Mouse (Mus musculus) hindbrain, embryonic 16.5 days (tissue): ENCODE results near the gene Abca6. TPM values are rescaled to one million over a fixed set of nuclear protein-coding genes. Genes with fewer than 3 reads are reported as not detected.

Source experiments
- ATAC-seq: fragments of 200-750 bp; cut with Nextera tagmentation; 2 replicates; pipeline ENCODE4 v1.8.0; 2017; ENCODE audit warnings: moderate TSS enrichment, moderate library complexity
- H3K27ac ChIP-seq: fragments of 300-500 bp; sonication (generic); 2 replicates; pipeline ENCODE4 v1.5.1; 2014; ENCODE audit warnings: low read depth, mild to moderate bottlenecking, control low read depth, low read length, moderate library complexity
- H3K27me3 ChIP-seq: fragments of 300-500 bp; sonication (generic); replicated peaks from 2 replicates; pipeline ENCODE4 v1.6.1; 2014; ENCODE audit warnings: low read length; ENCODE audit not compliant: control insufficient read depth, insufficient read depth
- H3K36me3 ChIP-seq: fragments of 300-500 bp; sonication (generic); 2 replicates; pipeline ENCODE4 v1.6.1; 2014; ENCODE audit warnings: mild to moderate bottlenecking, low read length, moderate library complexity, mixed read lengths; ENCODE audit not compliant: control insufficient read depth, insufficient read depth
- H3K4me1 ChIP-seq: fragments of 300-500 bp; sonication (generic); 2 replicates; pipeline ENCODE4 v1.6.1; 2014; ENCODE audit warnings: low read depth, low read length; ENCODE audit not compliant: control insufficient read depth, insufficient read depth
- H3K4me2 ChIP-seq: fragments of 300-500 bp; sonication (generic); 2 replicates; pipeline ENCODE4 v1.6.1; 2014; ENCODE audit warnings: mild to moderate bottlenecking, low read length, control low read depth, moderate library complexity
- H3K4me3 ChIP-seq: fragments of 300-500 bp; sonication (generic); 2 replicates; pipeline ENCODE4 v1.5.1; 2014; ENCODE audit warnings: mild to moderate bottlenecking, low read length, control low read depth, moderate library complexity
- H3K9ac ChIP-seq: fragments of 300-500 bp; sonication (generic); 2 replicates; pipeline ENCODE4 v1.6.1; 2014; ENCODE audit warnings: low read depth, mild to moderate bottlenecking, control low read depth, low read length, moderate library complexity
- H3K9me3 ChIP-seq: fragments of 300-500 bp; sonication (generic); 2 replicates; pipeline ENCODE4 v1.6.1; 2014; ENCODE audit warnings: mild to moderate bottlenecking, low read length, moderate library complexity; ENCODE audit not compliant: control insufficient read depth
- WGBS: fragments of 180-500 bp; shearing (Covaris S2); extraction: QIAGEN DNeasy Blood & Tissue Kit; methylation state at CpG from one replicate; pipeline ENCODE4 v1.1.7; 2014; 5-methylcytosine and 5-hydroxymethylcytosine counted together
- polyA plus RNA-seq: library from polyadenylated mRNA; unstranded; fragments of >200 nt; fragmentation: Nextera tagmentation; extraction: Ambion mirVana; gene quantifications from 2 replicates; pipeline ENCODE4 v1.2.1, GENCODE M21; 2015

Gene Abca6
- polyA plus RNA-seq, 1 experiment from 2014 or later = 0.48 TPM

DNA sequence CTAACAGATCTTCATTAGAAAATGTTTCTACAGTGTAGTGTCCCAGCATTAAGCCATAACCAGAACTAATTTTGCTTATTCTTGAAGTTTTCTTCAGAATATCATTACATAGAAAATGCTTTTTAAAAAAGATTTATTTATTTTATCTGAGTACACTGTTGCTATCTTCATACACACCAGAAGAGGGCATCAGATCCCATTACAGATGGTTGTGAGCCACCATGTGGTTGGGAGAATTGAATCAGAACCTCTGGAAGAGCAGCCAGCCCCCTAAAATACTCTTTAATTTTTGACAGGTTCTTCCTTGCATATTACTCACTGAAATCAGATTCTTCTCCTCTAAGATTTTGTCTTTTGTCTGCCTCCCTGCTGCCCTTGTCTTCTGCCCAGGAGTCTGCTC, 18.6 kb downstream of the Abca6 start:
- no peak for ATAC-seq
- H3K27me3 ChIP-seq = no peaks in the 10 kb centered on the region
- H3K36me3 ChIP-seq = no peaks in the 10 kb centered on the region
- H3K27ac ChIP-seq = no peak overlapping the region
- no peak overlapping the region for H3K9ac ChIP-seq
- no peak overlapping the region for H3K4me3 ChIP-seq
- H3K9me3 ChIP-seq = no peaks in the 10 kb centered on the region
- no peak overlapping the region for H3K4me2 ChIP-seq
- no peaks in the 10 kb centered on the region for H3K4me1 ChIP-seq

DNA sequence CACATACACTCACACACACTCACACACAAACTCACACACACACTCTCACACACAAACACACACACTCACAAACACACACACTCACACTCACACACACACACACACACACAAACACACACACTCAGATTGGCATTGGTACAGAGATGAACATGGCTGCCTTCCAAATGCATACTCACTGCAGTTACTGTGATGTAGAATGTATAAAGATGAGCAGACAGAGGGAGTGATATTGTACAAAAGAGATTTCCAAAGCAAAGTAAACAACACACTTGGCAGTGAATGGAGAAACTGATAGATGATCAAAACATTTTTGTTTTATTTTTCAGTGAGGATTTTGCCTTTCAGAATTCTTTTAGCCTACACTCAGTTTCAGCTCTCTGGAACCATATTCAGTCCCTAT, 34.5 kb downstream of the Abca6 start:
- Histone ChIP-seq H3K27me3 (no peaks in the 10 kb centered on the region), H3K9me3 (no peaks in the 10 kb centered on the region), H3K36me3 (no peaks in the 10 kb centered on the region), H3K9ac (no peak overlapping the region), H3K27ac (no peak overlapping the region), H3K4me2 (no peak overlapping the region), H3K4me3 (no peak overlapping the region), H3K4me1 (no peaks in the 10 kb centered on the region)
- ATAC-seq = no peak

DNA sequence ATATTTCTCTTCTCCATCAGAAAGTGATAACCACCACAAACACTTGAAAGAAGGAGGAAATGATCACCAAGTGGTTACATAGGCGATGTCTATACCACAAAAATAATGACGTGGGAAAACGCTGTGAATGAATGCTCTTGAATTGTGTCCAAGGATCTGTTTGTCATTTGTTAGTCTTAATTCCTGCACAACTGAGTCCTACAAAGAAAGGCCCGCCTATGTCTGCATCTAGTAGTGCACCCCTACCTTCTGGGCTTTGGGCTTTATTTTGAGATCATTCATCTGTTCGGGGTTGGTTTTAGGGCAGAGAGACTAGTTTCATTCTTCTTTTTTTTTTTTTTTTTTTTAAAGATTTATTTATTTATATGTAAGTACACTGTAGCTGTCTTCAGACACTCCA, 47.6 kb downstream of the Abca6 start:
- H3K4me2 ChIP-seq = no peak overlapping the region
- H3K9ac ChIP-seq = no peak overlapping the region
- no peaks in the 10 kb centered on the region for H3K36me3 ChIP-seq
- ATAC-seq = no peak
- H3K27me3 ChIP-seq = no peaks in the 10 kb centered on the region
- H3K9me3 ChIP-seq = no peaks in the 10 kb centered on the region
- WGBS = 92% methylated on average over 5 of the region's 5 CpGs
- no peaks in the 10 kb centered on the region for H3K4me1 ChIP-seq
- no peak overlapping the region for H3K4me3 ChIP-seq
- no peak overlapping the region for H3K27ac ChIP-seq

DNA sequence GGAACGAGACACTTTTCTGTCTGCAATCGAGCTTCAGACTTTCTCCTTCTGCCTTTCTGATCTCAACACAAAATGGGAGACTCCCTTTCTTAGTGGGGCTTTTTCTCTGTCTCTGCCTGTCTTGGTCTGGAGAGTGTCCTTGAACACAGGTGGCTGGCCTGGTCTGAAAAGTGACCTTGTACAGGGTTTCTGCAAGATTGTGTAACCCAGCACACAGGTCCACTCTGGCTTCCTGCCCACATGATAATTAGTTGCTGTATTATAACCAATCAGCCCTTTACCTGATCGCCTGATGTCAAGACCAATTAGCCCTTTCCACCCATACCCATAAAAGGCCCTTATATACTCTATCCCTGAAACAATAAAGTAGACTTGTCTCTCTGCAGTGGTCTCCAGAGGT, 52.7 kb downstream of the Abca6 start:
- Histone ChIP-seq H3K9ac (no peak overlapping the region), H3K4me2 (no peak overlapping the region), H3K4me1 (no peaks in the 10 kb centered on the region), H3K27ac (no peak overlapping the region), H3K36me3 (no peaks in the 10 kb centered on the region), H3K27me3 (no peaks in the 10 kb centered on the region), H3K9me3 (no peaks in the 10 kb centered on the region), H3K4me3 (no peak overlapping the region)
- WGBS = 90% methylated on average over 3 of the region's 3 CpGs
- ATAC-seq = no peak

DNA sequence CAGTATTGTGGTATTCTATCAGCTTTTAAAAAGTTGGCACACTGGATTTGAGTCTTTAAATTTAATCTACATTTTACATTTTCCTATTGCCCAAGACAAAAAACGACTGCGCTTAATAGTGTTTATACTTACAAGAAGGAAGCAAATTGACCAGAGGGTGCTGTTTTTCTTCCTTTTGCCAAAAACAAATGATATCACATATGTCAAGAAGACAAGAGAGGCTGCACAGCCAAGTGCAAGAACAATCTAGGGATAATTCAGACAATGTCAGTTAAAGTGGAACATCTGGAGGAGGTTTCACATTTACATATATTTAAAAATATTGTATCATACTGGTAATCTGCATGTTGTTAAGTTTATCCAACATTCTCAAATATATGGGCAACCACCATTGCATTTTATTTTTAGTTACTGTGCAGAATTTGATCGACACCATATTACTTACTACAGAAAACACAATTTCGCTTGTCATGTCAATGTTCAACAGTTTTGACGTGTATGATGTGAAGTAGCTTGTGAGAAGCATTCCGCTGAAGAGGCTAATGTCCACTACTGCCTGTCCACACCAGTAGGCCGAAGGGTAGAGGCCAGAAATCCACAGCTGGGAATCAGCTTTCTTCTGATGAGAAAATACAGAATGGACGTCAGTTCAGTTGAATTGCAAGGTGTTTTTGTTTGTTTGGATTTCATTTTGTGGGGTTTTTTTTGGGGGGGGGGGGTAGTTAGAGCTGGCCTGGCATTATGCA, 54.8 kb downstream of the Abca6 start:
- H3K9ac ChIP-seq = no peak overlapping the region
- H3K27ac ChIP-seq = no peak overlapping the region
- no peaks in the 10 kb centered on the region for H3K4me1 ChIP-seq
- no peaks in the 10 kb centered on the region for H3K9me3 ChIP-seq
- H3K4me3 ChIP-seq = no peak overlapping the region
- no peaks in the 10 kb centered on the region for H3K36me3 ChIP-seq
- no peak for ATAC-seq
- no peaks in the 10 kb centered on the region for H3K27me3 ChIP-seq
- H3K4me2 ChIP-seq = no peak overlapping the region
- 89% methylated on average over 8 of the region's 8 CpGs for WGBS

DNA sequence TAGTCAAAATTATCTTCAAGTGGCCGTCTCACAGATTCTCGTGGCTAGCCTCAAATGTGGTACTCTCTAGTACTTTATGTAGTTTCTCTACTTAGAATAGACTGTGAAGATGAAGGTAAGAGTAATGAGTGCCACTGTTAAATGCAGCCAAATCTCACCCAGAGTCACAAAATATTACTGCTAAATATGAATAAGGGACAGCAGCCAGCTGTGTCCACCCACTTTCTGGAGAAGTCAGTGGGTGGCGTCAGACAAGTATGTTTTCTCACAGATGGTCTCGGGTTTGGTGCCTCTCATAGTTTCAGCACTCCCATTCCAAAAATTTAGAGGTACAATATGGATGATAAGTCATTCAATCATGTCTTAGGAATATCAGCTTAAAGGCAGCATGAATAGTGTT, 56.3 kb downstream of the Abca6 start:
- Histone ChIP-seq H3K4me1 (no peaks in the 10 kb centered on the region), H3K4me3 (no peak overlapping the region), H3K27me3 (no peaks in the 10 kb centered on the region), H3K9ac (no peak overlapping the region), H3K27ac (no peak overlapping the region), H3K4me2 (no peak overlapping the region), H3K9me3 (no peaks in the 10 kb centered on the region), H3K36me3 (no peaks in the 10 kb centered on the region)
- no peak for ATAC-seq
- 88% methylated on average over 4 of the region's 4 CpGs for WGBS

DNA sequence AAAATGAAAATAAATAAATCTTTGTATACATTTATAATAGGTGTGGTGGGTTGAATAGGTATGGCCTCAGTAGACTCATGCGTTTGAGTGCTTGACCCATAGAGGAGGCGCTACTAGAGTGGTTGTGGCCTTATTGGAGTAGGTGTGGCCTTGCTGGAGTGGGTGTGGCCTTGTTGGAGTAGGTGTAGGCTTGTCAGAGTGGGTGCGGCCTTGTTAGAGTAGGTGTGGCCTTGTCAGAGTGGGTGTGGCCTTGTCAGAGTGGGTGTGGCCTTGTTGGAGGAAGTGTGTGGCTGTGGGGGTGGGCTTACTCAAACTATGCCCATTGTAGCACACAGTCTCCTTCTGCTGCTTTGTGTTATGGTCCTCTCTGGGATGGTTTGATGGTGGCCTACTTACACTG, 80.4 kb downstream of the Abca6 start:
- no peak overlapping the region for H3K4me2 ChIP-seq
- no peak overlapping the region for H3K9ac ChIP-seq
- H3K4me3 ChIP-seq = no peak overlapping the region
- no peaks in the 10 kb centered on the region for H3K27me3 ChIP-seq
- no peaks in the 10 kb centered on the region for H3K9me3 ChIP-seq
- ATAC-seq = no peak
- no peaks in the 10 kb centered on the region for H3K36me3 ChIP-seq
- WGBS = 98% methylated on average over 3 of the region's 3 CpGs
- H3K27ac ChIP-seq = no peak overlapping the region
- no peaks in the 10 kb centered on the region; the same call in 1 of the 2 replicates for H3K4me1 ChIP-seq

DNA sequence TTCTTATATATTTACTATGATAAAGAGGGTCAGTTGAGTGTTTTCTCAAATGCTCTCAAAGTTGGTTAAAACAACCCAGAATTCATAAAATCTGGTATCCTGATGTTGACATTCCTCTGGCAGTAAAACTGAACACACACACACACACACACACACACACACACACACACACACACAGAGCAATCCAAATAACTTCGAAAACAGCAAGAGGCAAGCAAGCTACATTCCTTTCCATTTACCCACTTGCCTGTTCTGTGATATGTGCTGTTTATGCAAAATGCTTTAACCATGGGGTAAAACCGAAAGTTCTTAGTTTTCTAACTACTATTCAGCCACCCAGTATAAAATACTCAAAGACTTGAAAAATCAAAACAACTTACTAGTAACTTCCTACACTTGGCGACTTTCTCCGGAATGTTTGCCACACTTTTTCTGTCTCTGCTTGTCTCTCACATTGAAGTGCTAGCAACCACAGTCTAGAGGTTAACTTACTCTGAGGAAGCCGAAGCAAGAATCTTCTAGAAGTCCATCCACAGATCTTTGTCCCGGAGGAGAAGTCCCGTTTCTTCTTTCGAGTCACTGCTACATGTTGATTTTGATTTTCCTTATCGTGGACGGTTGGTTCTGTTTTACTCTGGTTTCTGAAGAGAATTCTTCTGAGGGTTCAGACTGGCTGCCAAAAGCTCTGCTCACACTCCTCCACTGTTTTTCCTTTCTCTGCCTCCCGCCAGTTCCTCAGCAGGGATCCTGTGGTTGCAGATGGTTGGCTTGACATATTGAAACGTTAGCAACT, 83.9 kb downstream of the Abca6 start, which contains the start of gene Abca9:
Abca9 (minus strand) TSS at position 738 of the 793 bp plus-strand sequence.
- no peak for ATAC-seq
- H3K36me3 ChIP-seq = no peaks in the 10 kb centered on the region
- H3K4me2 ChIP-seq = no peak within 1 kb of the TSS
- no peaks in the 10 kb centered on the region for H3K27me3 ChIP-seq
- 53% methylated on average over 12 of the region's 12 CpGs for WGBS
- H3K4me1 ChIP-seq = no peaks in the 10 kb centered on the region; the same call in 1 of the 2 replicates
- no peak within 1 kb of the TSS for H3K9ac ChIP-seq
- no peaks in the 10 kb centered on the region for H3K9me3 ChIP-seq
- no peak within 1 kb of the TSS for H3K4me3 ChIP-seq
- no peak within 1 kb of the TSS for H3K27ac ChIP-seq

DNA sequence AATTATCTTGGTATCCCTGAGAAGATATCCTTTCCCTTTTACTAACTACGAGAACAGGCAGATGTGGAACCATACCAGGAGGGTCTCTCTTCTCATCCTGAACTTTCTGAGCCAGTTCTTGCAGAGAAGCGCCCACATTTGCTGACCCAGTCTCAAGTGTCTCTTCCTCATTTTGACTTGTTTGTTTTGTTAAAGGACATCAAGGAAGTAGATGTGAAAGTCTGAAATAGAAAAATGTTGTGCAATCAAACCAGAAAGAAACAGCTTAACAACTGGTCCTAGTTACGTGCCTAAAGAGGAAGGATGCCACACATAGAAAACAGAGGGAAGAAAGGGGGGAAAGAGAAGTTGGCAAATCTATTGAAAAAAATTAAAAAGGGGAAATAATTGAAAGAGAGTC, 85.8 kb downstream of the Abca6 start:
- Histone ChIP-seq H3K9me3 (no peaks in the 10 kb centered on the region), H3K27me3 (no peaks in the 10 kb centered on the region), H3K4me1 (no peaks in the 10 kb centered on the region; the same call in 1 of the 2 replicates), H3K4me3 (no peak overlapping the region), H3K36me3 (no peaks in the 10 kb centered on the region), H3K27ac (no peak overlapping the region), H3K4me2 (no peak overlapping the region), H3K9ac (no peak overlapping the region)
- 42% methylated on average over 3 of the region's 3 CpGs for WGBS
- ATAC-seq = no peak
